ENCODE assay signal across 9 mouse cellular contexts in the genomic region with DNA sequence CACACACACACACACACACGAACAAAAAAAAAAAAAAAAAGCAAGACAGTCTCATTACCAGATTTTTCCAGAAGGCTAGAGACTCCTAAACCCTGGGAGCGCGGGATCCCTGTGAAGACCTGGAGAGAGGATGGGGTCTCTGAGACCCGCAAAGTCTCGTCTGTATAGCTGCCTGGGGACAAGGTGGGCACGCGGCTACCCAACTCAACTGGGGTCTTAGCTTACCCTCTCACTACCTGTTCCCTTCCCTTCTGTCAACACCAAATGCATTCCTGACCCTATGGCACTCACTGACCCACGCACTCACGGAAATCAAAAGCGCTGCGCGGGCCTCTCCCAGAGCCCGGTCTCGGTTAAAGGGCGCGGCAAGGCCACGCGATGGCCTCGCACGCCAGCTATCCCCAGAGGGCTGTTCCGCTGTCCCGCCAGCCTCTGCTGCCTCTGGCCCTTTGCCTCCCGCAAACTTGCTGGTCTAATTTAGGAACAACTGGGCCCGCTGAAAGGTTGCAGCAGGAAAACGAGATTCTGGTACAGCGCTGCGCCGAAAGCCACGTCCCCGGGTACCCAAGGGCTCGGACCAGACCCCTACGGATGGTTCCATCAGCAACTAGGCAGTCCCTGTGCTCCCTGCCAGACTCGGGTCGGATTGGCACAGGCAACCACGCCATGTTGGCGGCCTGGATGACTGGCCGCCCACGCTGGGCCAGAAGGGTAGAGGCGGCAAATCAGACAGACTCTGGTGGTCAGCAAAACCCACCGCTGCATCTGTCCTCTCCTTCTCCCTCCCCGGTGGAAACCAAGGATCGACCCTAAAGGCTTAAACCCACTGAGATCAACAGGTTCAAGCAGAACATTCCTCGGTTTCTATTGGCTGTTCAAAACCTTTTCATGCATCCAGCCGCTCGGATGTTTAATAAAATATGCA. TPM values are rescaled to one million over a fixed set of nuclear protein-coding genes. Genes with fewer than 3 reads are reported as not detected.
DNase-seq lines count a peak whose midpoint lies in the region; ATAC-seq lines count a peak whose summit lies in the region.
"Had no signal": no experiment of that assay in that cellular context is flagged by ENCODE, and none has a peak within 500 bp of the region (broad histone marks: within the 10 kb centered on the region; RNA-seq: fewer than 3 reads in every experiment).

No protein-coding gene starts in this region.

- WGBS in neural tube, embryonic 15.5 days = under 1% methylated on average over 45 of the region's 45 CpGs

- peak; percentile 49 for DNase-seq in gastrocnemius, adult 18-20 months (ENCODE audit: low spot score)
- DNase-seq in gastrocnemius, adult 8-10 months (ENCODE audit: low spot score in 2 of 2) = no peak
- DNase-seq in adrenal gland, postnatal 14 days = peak; percentile 33
- peak; percentile 53 for DNase-seq in gastrocnemius, postnatal 10 days
- peak; percentile 10 for DNase-seq in kidney, postnatal 10 days
- no peak for DNase-seq in spleen, postnatal 14 days (ENCODE audit: low spot score in 2 of 2)
- no peak for DNase-seq in Muller cell, postnatal 12 days (ENCODE audit: inconsistent ontology term)

- no peak overlapping the region for H3K27ac ChIP-seq in neural tube, embryonic 15.5 days (replicated peaks)
- H3K27ac ChIP-seq: kidney, postnatal 0 days had no signal

- H3K4me2 ChIP-seq in neural tube, embryonic 15.5 days = peak overlapping the region; percentile 25; the same call in 1 of the 2 replicates

- no peak overlapping the region for H3K9ac ChIP-seq in neural tube, embryonic 15.5 days (replicated peaks)

- ATAC-seq in neural tube, embryonic 15.5 days (ENCODE audit: low FRiP score) = no peak

- no peaks in the 10 kb centered on the region for H3K36me3 ChIP-seq in neural tube, embryonic 15.5 days

- H3K27me3 ChIP-seq in neural tube, embryonic 15.5 days (replicated peaks) = peaks cover 74% of the 10 kb centered on the region

- H3K9me3 ChIP-seq in neural tube, embryonic 15.5 days (replicated peaks) = no peaks in the 10 kb centered on the region

- H3K4me3 ChIP-seq in neural tube, embryonic 15.5 days (replicated peaks) = 0 out of 2 replicates have a peak overlapping the region, but pooled peaks have one; percentile 6

- H3K4me1 ChIP-seq in neural tube, embryonic 15.5 days = peaks cover 27% of the 10 kb centered on the region

RNA-seq across cellular contexts. Expression of a gene that starts 2.5 kb away (rescaled TPM):
- total RNA-seq in gastrocnemius, adult 18-20 months (2021) = 10 to 100 TPM; 12.9 to 13.6 TPM
- 10 to 100 TPM; 11.4 to 13.1 (median 11.7) TPM for total RNA-seq in gastrocnemius, adult 8-10 months (2022)
- total RNA-seq in adrenal gland, postnatal 14 days (2021) = 26.3 and 31.2 TPM in 2 replicates
- total RNA-seq in gastrocnemius, postnatal 10 days (2021) = 10 to 100 TPM; 21.9 to 22.8 TPM
- 26.7 and 29.9 TPM in 2 replicates for polyA plus RNA-seq in neural tube, embryonic 15.5 days (2015; fragmentation: Nextera tagmentation; extraction: Ambion mirVana)

RNA-seq across cellular contexts. Expression of a gene that starts 2.9 kb away (rescaled TPM):
- total RNA-seq in gastrocnemius, adult 18-20 months (2021) = 1 to 10 TPM; 1.2 to 1.3 TPM
- 1 to 10 TPM in 2 of 4 experiments, under 1 TPM in 2; 0.73 to 2.3 (median 1.2) TPM for total RNA-seq in gastrocnemius, adult 8-10 months (2022)
- total RNA-seq in adrenal gland, postnatal 14 days (2021) = 1.5 and 2.2 TPM in 2 replicates
- total RNA-seq in gastrocnemius, postnatal 10 days (2021) = 1 to 10 TPM; 5.1 to 8.5 TPM
- 8.5 and 13.2 TPM in 2 replicates for polyA plus RNA-seq in neural tube, embryonic 15.5 days (2015; fragmentation: Nextera tagmentation; extraction: Ambion mirVana)

Comparison
In these comparisons a context has a peak if more than half of its experiments do, and no peak if none do; other contexts are left out.
1. DNase-seq: peak in gastrocnemius, adult 18-20 months (single experiment), adrenal gland, postnatal 14 days (single experiment), gastrocnemius, postnatal 10 days (single experiment) and kidney, postnatal 10 days (single experiment); none in gastrocnemius, adult 8-10 months (0 of 2), spleen, postnatal 14 days (0 of 2) and Muller cell, postnatal 12 days (single experiment).